Mouse (Mus musculus) embryonic facial prominence, embryonic 13.5 days (tissue): ENCODE measurements at regions not wholly inside any gene's neighbourhood (a gene's known extent, or its start where the extent isn't known, plus 50 kb on each side); places are given as distances from the start of the nearest gene placed in this dataset.
A peak's percentile ranks its signal among the peaks of the same experiment; 100 is the strongest.

Source experiments
- ATAC-seq: fragments of 200-750 bp; cut with Nextera tagmentation; 2 replicates; pipeline ENCODE4 v1.8.0; 2017; ENCODE audit warnings: low read depth; ENCODE audit not compliant: insufficient number of reproducible peaks, insufficient read depth, low FRiP score, low TSS enrichment
- H3K27ac ChIP-seq: fragments of 300-500 bp; sonication (generic); 2 replicates; pipeline ENCODE4 v1.5.1; 2015; ENCODE audit warnings: moderate library complexity, mild to moderate bottlenecking, inconsistent platforms
- H3K27me3 ChIP-seq: fragments of 300-500 bp; sonication (generic); 2 replicates; pipeline ENCODE4 v1.6.1; 2015; ENCODE audit warnings: mild to moderate bottlenecking, inconsistent platforms
- H3K36me3 ChIP-seq: fragments of 300-500 bp; sonication (generic); 2 replicates; pipeline ENCODE4 v1.6.1; 2015; ENCODE audit warnings: mild to moderate bottlenecking, inconsistent platforms
- H3K4me1 ChIP-seq: fragments of 300-500 bp; sonication (generic); 2 replicates; pipeline ENCODE4 v1.6.1; 2015; ENCODE audit warnings: inconsistent platforms
- H3K4me2 ChIP-seq: fragments of 300-500 bp; sonication (generic); 2 replicates; pipeline ENCODE4 v1.6.1; 2015; ENCODE audit warnings: moderate library complexity, mild to moderate bottlenecking, inconsistent platforms
- H3K4me3 ChIP-seq: fragments of 300-500 bp; sonication (generic); 2 replicates; pipeline ENCODE4 v1.5.1; 2015; ENCODE audit warnings: mild to moderate bottlenecking, inconsistent platforms
- H3K9ac ChIP-seq: fragments of 300-500 bp; sonication (generic); 2 replicates; pipeline ENCODE4 v1.6.1; 2015; ENCODE audit warnings: mild to moderate bottlenecking, inconsistent platforms
- H3K9me3 ChIP-seq: fragments of 300-500 bp; sonication (generic); 2 replicates; pipeline ENCODE4 v1.6.1; 2016; ENCODE audit warnings: inconsistent platforms
- WGBS: fragments of 180-500 bp; shearing (Covaris S2); methylation state at CpG from one replicate; pipeline ENCODE4 v1.1.7; 2015; ENCODE audit warnings: mixed read lengths; 5-methylcytosine and 5-hydroxymethylcytosine counted together

GRCm38 (mm10) chr1:42018966-42019365 is 676.6 kb upstream of the Pou3f3 start:
- no peaks in the 10 kb centered on the region for H3K4me1 ChIP-seq
- no peak for ATAC-seq
- WGBS: 72% methylated on average over 2 of the region's 2 CpGs

GRCm38 (mm10) chr1:42025781-42026180 is 669.8 kb upstream of the Pou3f3 start:
- no peaks in the 10 kb centered on the region for H3K27me3 ChIP-seq
- H3K9me3 ChIP-seq: 0 out of 2 replicates have a peak, but pooled peaks cover 7% of the 10 kb centered on the region
- 77% methylated on average over 6 of the region's 6 CpGs for WGBS
- peaks cover 4% of the 10 kb centered on the region; the same call in 1 of the 2 replicates for H3K4me1 ChIP-seq
- ATAC-seq: no peak
- H3K27ac ChIP-seq: no peak overlapping the region
- no peaks in the 10 kb centered on the region for H3K36me3 ChIP-seq
- H3K4me2 ChIP-seq: no peak overlapping the region
- H3K4me3 ChIP-seq: no peak overlapping the region
- no peak overlapping the region for H3K9ac ChIP-seq

More at GRCm38 (mm10) chr1:42018966-42019365, 676.6 kb upstream of the Pou3f3 start:
- Histone ChIP-seq H3K27ac (no peak overlapping the region), H3K9ac (no peak overlapping the region), H3K4me3 (no peak overlapping the region), H3K36me3 (no peaks in the 10 kb centered on the region), H3K27me3 (no peaks in the 10 kb centered on the region), H3K4me2 (no peak overlapping the region), H3K9me3 (0 out of 2 replicates have a peak, but pooled peaks cover 7% of the 10 kb centered on the region)

GRCm38 (mm10) chr1:42026423-42026822 is 669.1 kb upstream of the Pou3f3 start:
- no peak for ATAC-seq
- WGBS: 13% methylated on average over 5 of the region's 5 CpGs
- peak overlapping the region; percentile 56; the same call in 1 of the 2 replicates for H3K27ac ChIP-seq
- 0 out of 2 replicates have a peak, but pooled peaks cover 7% of the 10 kb centered on the region for H3K9me3 ChIP-seq
- no peak overlapping the region for H3K4me3 ChIP-seq
- no peaks in the 10 kb centered on the region for H3K36me3 ChIP-seq
- H3K4me1 ChIP-seq: peaks cover 4% of the 10 kb centered on the region; the same call in 1 of the 2 replicates
- H3K27me3 ChIP-seq: no peaks in the 10 kb centered on the region
- peak overlapping the region; percentile 29 for H3K4me2 ChIP-seq
- no peak overlapping the region for H3K9ac ChIP-seq

GRCm38 (mm10) chr1:42033786-42034185 is 661.8 kb upstream of the Pou3f3 start:
- Histone ChIP-seq H3K36me3 (no peaks in the 10 kb centered on the region), H3K4me1 (no peaks in the 10 kb centered on the region), H3K4me2 (no peak overlapping the region), H3K9me3 (no peaks in the 10 kb centered on the region; the same call in 1 of the 2 replicates), H3K27me3 (no peaks in the 10 kb centered on the region), H3K9ac (no peak overlapping the region), H3K4me3 (no peak overlapping the region), H3K27ac (no peak overlapping the region)
- 85% methylated on average over 2 of the region's 2 CpGs for WGBS
- ATAC-seq: no peak

- no peaks in the 10 kb centered on the region for H3K4me1 ChIP-seq
- no peak for ATAC-seq
- H3K27me3 ChIP-seq: no peaks in the 10 kb centered on the region
- no peak overlapping the region for H3K27ac ChIP-seq
- no peak overlapping the region for H3K4me2 ChIP-seq
- no peak overlapping the region for H3K4me3 ChIP-seq
- WGBS: 87% methylated on average over 4 of the region's 4 CpGs
- no peaks in the 10 kb centered on the region; the same call in 1 of the 2 replicates for H3K9me3 ChIP-seq
- no peak overlapping the region for H3K9ac ChIP-seq
- H3K36me3 ChIP-seq: no peaks in the 10 kb centered on the region
Measured at GRCm38 (mm10) chr1:42035371-42035770, 660.2 kb upstream of the Pou3f3 start.

- Histone ChIP-seq H3K9me3 (no peaks in the 10 kb centered on the region), H3K36me3 (no peaks in the 10 kb centered on the region), H3K27me3 (no peaks in the 10 kb centered on the region), H3K9ac (no peak overlapping the region), H3K27ac (no peak overlapping the region), H3K4me3 (no peak overlapping the region), H3K4me2 (no peak overlapping the region), H3K4me1 (no peaks in the 10 kb centered on the region)
- WGBS: 64% methylated on average over 2 of the region's 2 CpGs
- ATAC-seq: no peak
Measured at GRCm38 (mm10) chr1:42041544-42041943, 654.0 kb upstream of the Pou3f3 start.

- H3K27ac ChIP-seq: no peak overlapping the region
- no peaks in the 10 kb centered on the region for H3K9me3 ChIP-seq
- no peak overlapping the region for H3K9ac ChIP-seq
- H3K4me3 ChIP-seq: no peak overlapping the region
- H3K36me3 ChIP-seq: no peaks in the 10 kb centered on the region
- no peaks in the 10 kb centered on the region for H3K4me1 ChIP-seq
- H3K27me3 ChIP-seq: no peaks in the 10 kb centered on the region
- no peak for ATAC-seq
- no peak overlapping the region for H3K4me2 ChIP-seq
Measured at GRCm38 (mm10) chr1:42058494-42058893, 637.1 kb upstream of the Pou3f3 start.

- Histone ChIP-seq H3K9ac (no peak overlapping the region), H3K27me3 (no peaks in the 10 kb centered on the region), H3K27ac (no peak overlapping the region), H3K4me2 (no peak overlapping the region), H3K9me3 (no peaks in the 10 kb centered on the region), H3K4me1 (no peaks in the 10 kb centered on the region), H3K36me3 (no peaks in the 10 kb centered on the region), H3K4me3 (no peak overlapping the region)
- ATAC-seq: no peak
- 63% methylated on average over 5 of the region's 5 CpGs for WGBS
Measured at GRCm38 (mm10) chr1:42070064-42070463, 625.5 kb upstream of the Pou3f3 start.

- 42% methylated on average over 2 of the region's 2 CpGs for WGBS
- no peak for ATAC-seq
- no peaks in the 10 kb centered on the region for H3K9me3 ChIP-seq
- H3K36me3 ChIP-seq: no peaks in the 10 kb centered on the region
- H3K9ac ChIP-seq: no peak overlapping the region
- H3K27ac ChIP-seq: no peak overlapping the region
- H3K4me1 ChIP-seq: no peaks in the 10 kb centered on the region
- no peaks in the 10 kb centered on the region for H3K27me3 ChIP-seq
- H3K4me2 ChIP-seq: no peak overlapping the region
- no peak overlapping the region for H3K4me3 ChIP-seq
Measured at GRCm38 (mm10) chr1:42096026-42096425, 599.5 kb upstream of the Pou3f3 start.

GRCm38 (mm10) chr1:42098580-42098979 is 597.0 kb upstream of the Pou3f3 start:
- Histone ChIP-seq H3K4me1 (no peaks in the 10 kb centered on the region), H3K9ac (no peak overlapping the region), H3K9me3 (no peaks in the 10 kb centered on the region), H3K27ac (no peak overlapping the region), H3K4me2 (no peak overlapping the region), H3K36me3 (no peaks in the 10 kb centered on the region), H3K4me3 (no peak overlapping the region), H3K27me3 (no peaks in the 10 kb centered on the region)
- WGBS: 81% methylated on average over 2 of the region's 2 CpGs
- ATAC-seq: no peak

GRCm38 (mm10) chr1:42107521-42107920 is 588.0 kb upstream of the Pou3f3 start:
- H3K4me3 ChIP-seq: no peak overlapping the region
- no peak overlapping the region for H3K4me2 ChIP-seq
- H3K36me3 ChIP-seq: no peaks in the 10 kb centered on the region
- 34% methylated on average over 5 of the region's 5 CpGs for WGBS
- H3K27me3 ChIP-seq: no peaks in the 10 kb centered on the region
- no peak overlapping the region for H3K9ac ChIP-seq
- no peak overlapping the region for H3K27ac ChIP-seq
- H3K9me3 ChIP-seq: no peaks in the 10 kb centered on the region
- no peak for ATAC-seq
- H3K4me1 ChIP-seq: no peaks in the 10 kb centered on the region

GRCm38 (mm10) chr1:42107925-42108324 is 587.6 kb upstream of the Pou3f3 start:
- WGBS: 78% methylated on average over 1 of the region's 1 CpGs
- no peaks in the 10 kb centered on the region for H3K9me3 ChIP-seq
- H3K27me3 ChIP-seq: no peaks in the 10 kb centered on the region
- ATAC-seq: no peak
- no peaks in the 10 kb centered on the region for H3K36me3 ChIP-seq
- no peaks in the 10 kb centered on the region for H3K4me1 ChIP-seq
- H3K4me3 ChIP-seq: no peak overlapping the region
- H3K27ac ChIP-seq: no peak overlapping the region
- H3K9ac ChIP-seq: no peak overlapping the region
- no peak overlapping the region for H3K4me2 ChIP-seq
